Mouse (Mus musculus): Measurements from ENCODE around the gene Srrm1. TPM values are rescaled to one million over a fixed set of nuclear protein-coding genes. Genes with fewer than 3 reads are reported as not detected.

Srrm1 gene
- total and polyA plus RNA-seq, 3 experiments = 26.9 to 285 (median 138) TPM

GRCm38 (mm10) chr4:135292477-135293089 lies 60.5 kb downstream of the Srrm1 start:
- peak overlapping the region; percentile 56 for H3K9ac ChIP-seq (ENCODE audit: control insufficient read depth, low read depth, low read length, poor library complexity, severe bottlenecking)
- peaks cover 0 to 17% of the 10 kb centered on the region in 2 experiments; a peak in 2 of 4 replicates for H3K36me3 ChIP-seq (ENCODE audit: control insufficient read depth in 1 of 2, insufficient read depth in 2 of 2, low read length in 2 of 2)
- H3K27ac ChIP-seq (ENCODE audit: control insufficient read depth, low read depth, low read length) = peak overlapping the region; percentile 53
- peak overlapping the region; percentile 46 to 51 for H3K4me3 ChIP-seq (ENCODE audit: control insufficient read depth in 1 of 2, insufficient read depth in 1 of 2, low read depth in 2 of 2, low read length in 2 of 2)
- DNase-seq (ENCODE audit: low read depth, low spot score) = peak; percentile 88
- H3K4me1 ChIP-seq (ENCODE audit: control insufficient read depth in 1 of 2, insufficient read depth in 2 of 2, low read length in 2 of 2) = peaks cover 7 to 21% of the 10 kb centered on the region in 2 experiments
- no peaks in the 10 kb centered on the region for H3K9me3 ChIP-seq (replicated peaks; ENCODE audit: insufficient read depth, low read length)
- 0 out of 2 replicates have a peak, but pooled peaks have one; percentile 14 for TF ChIP-seq HCFC1 (IDR thresholded peaks at IDR 0.05; ENCODE audit: low read depth, low read length)
- peak; percentile 90 for TF ChIP-seq MAZ (IDR thresholded peaks at IDR 0.05; ENCODE audit: low read depth, low read length)
- TF ChIP-seq ZKSCAN1 (IDR thresholded peaks at IDR 0.05; ENCODE audit: low read depth, low read length) = no peak
- no peak for TF ChIP-seq RAD21 (IDR thresholded peaks at IDR 0.05; ENCODE audit: low read depth, low read length)
- TF ChIP-seq MAX (IDR thresholded peaks at IDR 0.05; ENCODE audit: low read length) = 0 out of 2 replicates have a peak, but pooled peaks have one; percentile 32
- TF ChIP-seq SIN3A (IDR thresholded peaks at IDR 0.05; ENCODE audit: low read length) = 0 out of 2 replicates have a peak, but pooled peaks have one; percentile 28
- no peak for TF ChIP-seq SMC3 (IDR thresholded peaks at IDR 0.05; ENCODE audit: low read depth, low read length)
- no peak for TF ChIP-seq JUND (IDR thresholded peaks at IDR 0.05; ENCODE audit: low read depth, low read length)
- no peak for TF ChIP-seq GATA1 (IDR thresholded peaks at IDR 0.05; ENCODE audit: low read depth, low read length)
- no peak for TF ChIP-seq ZMIZ1 (IDR thresholded peaks at IDR 0.05; ENCODE audit: low read depth, low read length)
- peak; percentile 77 for TF ChIP-seq MXI1 (IDR thresholded peaks at IDR 0.05; ENCODE audit: low read depth, low read length)
- TF ChIP-seq ELF1 (IDR thresholded peaks at IDR 0.05; ENCODE audit: low read depth, low read length) = 0 out of 2 replicates have a peak, but pooled peaks have one; percentile 8
- TF ChIP-seq NRF1 (IDR thresholded peaks at IDR 0.05; ENCODE audit: insufficient read depth, low read depth, low read length, poor library complexity, severe bottlenecking) = no peak
- no peak for TF ChIP-seq UBTF (IDR thresholded peaks at IDR 0.05; ENCODE audit: borderline replicate concordance, insufficient read depth, low read depth, low read length)
- peak; percentile 17; the same call in 1 of the 2 replicates for TF ChIP-seq RCOR1 (IDR thresholded peaks at IDR 0.05; ENCODE audit: low read depth, low read length)
- no peak for TF ChIP-seq TCF12 (IDR thresholded peaks at IDR 0.05; ENCODE audit: low read depth, low read length)
- TF ChIP-seq TAL1 (IDR thresholded peaks at IDR 0.05; ENCODE audit: low read length) = peak; percentile 16
- TF ChIP-seq GABPA (IDR thresholded peaks at IDR 0.05; ENCODE audit: low read depth, low read length) = no peak
- TF ChIP-seq USF1 (IDR thresholded peaks at IDR 0.05; ENCODE audit: low read depth, low read length) = peak; percentile 92
- peak; percentile 20; the same call in 1 of the 2 replicates for TF ChIP-seq ETS1 (IDR thresholded peaks at IDR 0.05; ENCODE audit: low read depth, low read length)
- peak; percentile 37; the same call in 1 of the 2 replicates for TF ChIP-seq NELFE (IDR thresholded peaks at IDR 0.05; ENCODE audit: low read depth, low read length)
- no peak for TF ChIP-seq BHLHE40 (IDR thresholded peaks at IDR 0.05; ENCODE audit: borderline replicate concordance, low read depth, low read length)
- TF ChIP-seq CHD2 (IDR thresholded peaks at IDR 0.05; ENCODE audit: low read length) = no peak
- TF ChIP-seq KAT2A (conservative IDR thresholded peaks at IDR 0.05; ENCODE audit: low read depth, low read length) = no peak
- TF ChIP-seq EP300 (IDR thresholded peaks at IDR 0.05; ENCODE audit: low read depth in 1 of 2, low read length in 2 of 2) = no peak
- TF ChIP-seq MYC (IDR thresholded peaks at IDR 0.05; ENCODE audit: low read depth, low read length) = 0 out of 2 replicates have a peak, but pooled peaks have one; percentile 37
- TF ChIP-seq CHD1 (IDR thresholded peaks at IDR 0.05; ENCODE audit: low read depth, low read length) = no peak
- no peak for TF ChIP-seq POLR2AphosphoS2 (IDR thresholded peaks at IDR 0.05; ENCODE audit: low read length)
- TF ChIP-seq MYB (IDR thresholded peaks at IDR 0.05; ENCODE audit: low read depth, low read length) = no peak
- TF ChIP-seq POLR2A (IDR thresholded peaks at IDR 0.05; ENCODE audit: control insufficient read depth in 1 of 2, insufficient read depth in 1 of 2, low read depth in 1 of 2, low read length in 2 of 2, poor library complexity in 1 of 2) = peak in 1 of 2 experiments; percentile 51; a peak in 2 of 4 replicates
- peak; percentile 34 to 75; a peak in 3 of 4 replicates for TF ChIP-seq USF2 (IDR thresholded peaks at IDR 0.05; ENCODE audit: borderline replicate concordance in 1 of 2, insufficient read depth in 1 of 2, low read depth in 1 of 2, low read length in 2 of 2)
- TF ChIP-seq E2F4 (IDR thresholded peaks at IDR 0.05; ENCODE audit: borderline replicate concordance, low read depth, low read length) = no peak
- no peak for TF ChIP-seq POLR2AphosphoS5 (IDR thresholded peaks at IDR 0.05; ENCODE audit: borderline replicate concordance, low read depth, low read length)
- H3K79me2 ChIP-seq (ENCODE audit: control insufficient read depth, insufficient read depth, low read length, poor library complexity) = no peaks in the 10 kb centered on the region
- no peaks in the 10 kb centered on the region for H3K27me3 ChIP-seq (ENCODE audit: control insufficient read depth in 1 of 2, insufficient read depth in 2 of 2, low read length in 2 of 2)
